In the genomic region with DNA sequence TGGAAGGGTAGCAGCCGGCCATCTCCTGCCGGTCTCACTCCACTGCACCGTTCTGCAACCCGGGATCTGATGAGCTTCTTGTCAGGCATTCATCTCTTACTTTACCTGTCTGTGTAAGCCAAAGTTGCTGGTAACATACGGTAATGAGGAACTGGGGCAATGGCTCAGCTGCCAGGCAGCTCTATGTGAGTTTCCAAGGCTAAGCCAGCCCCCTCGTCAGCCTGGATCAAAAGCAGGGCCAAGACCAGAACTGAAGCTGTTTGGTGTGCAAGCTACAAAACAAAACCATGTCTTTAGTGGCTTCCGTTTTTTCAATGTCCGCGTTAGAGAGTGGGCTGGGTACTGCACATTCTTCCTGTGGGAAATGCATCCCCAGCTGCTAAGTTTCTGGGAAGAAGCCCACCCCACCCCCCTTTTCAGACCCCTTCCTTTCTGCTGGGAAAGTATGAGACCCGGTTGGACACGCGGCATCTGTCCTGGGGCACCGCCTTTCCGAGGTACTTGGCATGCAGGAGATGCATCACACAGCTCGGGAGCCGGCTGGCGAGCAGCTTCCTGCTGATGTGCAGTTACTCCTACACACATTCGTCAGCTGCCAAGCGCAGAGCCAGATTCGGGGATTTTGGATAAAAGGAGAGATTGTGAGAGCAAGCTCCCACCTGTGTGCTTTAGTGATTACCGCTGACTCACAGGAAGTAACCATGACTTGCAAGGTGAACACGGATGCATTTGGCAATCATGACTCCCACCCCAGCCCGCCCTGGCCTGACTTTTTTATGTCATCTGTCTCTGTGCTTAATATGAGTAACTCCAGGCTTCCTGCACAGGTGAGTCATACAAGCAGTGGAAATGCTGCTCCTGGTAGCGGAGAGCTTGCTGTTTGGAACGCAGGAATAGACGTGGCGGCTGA, we compare ENCODE assay signal across 12 mouse cellular contexts. TPM values are rescaled to one million over a fixed set of nuclear protein-coding genes. Genes with fewer than 3 reads are reported as not detected.
A peak's percentile ranks its signal among the peaks of the same experiment; 100 is the strongest.
DNase-seq lines count a peak whose midpoint lies in the region; ATAC-seq and TF ChIP-seq lines count a peak whose summit lies in the region.
"Had no signal": no experiment of that assay in that cellular context is flagged by ENCODE, and none has a peak within 500 bp of the region (broad histone marks: within the 10 kb centered on the region; RNA-seq: fewer than 3 reads in every experiment).

No protein-coding gene starts in this region.

- no peak overlapping the region for H3K4me2 ChIP-seq in midbrain, postnatal 0 days (ENCODE audit: low read depth, low read length, poor library complexity, severe bottlenecking)
- H3K4me2 ChIP-seq in midbrain, embryonic 15.5 days = no peak overlapping the region
- no peak overlapping the region for H3K4me2 ChIP-seq in midbrain, embryonic 11.5 days
- no peak overlapping the region for H3K4me2 ChIP-seq in kidney, embryonic 16.5 days (replicated peaks; ENCODE audit: low read depth, low read length)
- H3K4me2 ChIP-seq: limb, embryonic 13.5 days had no signal

- DNase-seq in midbrain, postnatal 0 days (ENCODE audit: low spot score) = peak; percentile 51
- peak; percentile 28 for DNase-seq in fat pad, adult 2 months (ENCODE audit: extremely low read depth, low read depth, low spot score)
- DNase-seq in layer of hippocampus, postnatal 14 days (ENCODE audit: low spot score in 2 of 2) = peak; percentile 62 to 70
- DNase-seq in right cerebral cortex, postnatal 4 days = peak; percentile 41
- DNase-seq in lung, postnatal 10 days = no peak
- no peak for DNase-seq in midbrain, embryonic 11.5 days (ENCODE audit: low spot score, missing footprints)
- DNase-seq: lung, postnatal 36 days; thymus, adult 2 months had no signal

- peaks cover 7% of the 10 kb centered on the region for H3K4me1 ChIP-seq in midbrain, postnatal 0 days (ENCODE audit: insufficient read depth, low read length)
- peaks cover 28% of the 10 kb centered on the region for H3K4me1 ChIP-seq in midbrain, embryonic 15.5 days
- peaks cover 24% of the 10 kb centered on the region for H3K4me1 ChIP-seq in midbrain, embryonic 11.5 days (ENCODE audit: control insufficient read depth, insufficient read depth, low read length)
- peaks cover 28% of the 10 kb centered on the region for H3K4me1 ChIP-seq in kidney, embryonic 16.5 days (ENCODE audit: insufficient read depth, low read length)

- peaks cover 27% of the 10 kb centered on the region for H3K36me3 ChIP-seq in midbrain, postnatal 0 days (ENCODE audit: insufficient read depth, low read length)
- H3K36me3 ChIP-seq in midbrain, embryonic 15.5 days (replicated peaks) = peaks cover 30% of the 10 kb centered on the region
- H3K36me3 ChIP-seq in midbrain, embryonic 11.5 days (ENCODE audit: control insufficient read depth, insufficient read depth, low read length) = peaks cover 15% of the 10 kb centered on the region
- peaks cover 44% of the 10 kb centered on the region for H3K36me3 ChIP-seq in kidney, embryonic 16.5 days (ENCODE audit: insufficient read depth, low read length)

- no peak overlapping the region for H3K27ac ChIP-seq in midbrain, postnatal 0 days (ENCODE audit: low read depth, low read length)
- H3K27ac ChIP-seq in midbrain, embryonic 15.5 days = no peak overlapping the region
- H3K27ac ChIP-seq in midbrain, embryonic 11.5 days (ENCODE audit: low read depth, low read length) = no peak overlapping the region
- H3K27ac ChIP-seq in kidney, embryonic 16.5 days (ENCODE audit: low read length) = no peak overlapping the region
- H3K27ac ChIP-seq: limb, embryonic 13.5 days had no signal

- H3K9ac ChIP-seq in midbrain, postnatal 0 days (replicated peaks; ENCODE audit: low read length, poor library complexity, severe bottlenecking) = no peak overlapping the region
- H3K9ac ChIP-seq in midbrain, embryonic 15.5 days = no peak overlapping the region
- H3K9ac ChIP-seq in midbrain, embryonic 11.5 days (ENCODE audit: low read length) = no peak overlapping the region
- no peak overlapping the region for H3K9ac ChIP-seq in kidney, embryonic 16.5 days (replicated peaks; ENCODE audit: low read length)
- H3K9ac ChIP-seq: limb, embryonic 13.5 days had no signal

- no peaks in the 10 kb centered on the region for H3K9me3 ChIP-seq in midbrain, postnatal 0 days (ENCODE audit: low read length)
- no peaks in the 10 kb centered on the region for H3K9me3 ChIP-seq in midbrain, embryonic 15.5 days
- no peaks in the 10 kb centered on the region for H3K9me3 ChIP-seq in midbrain, embryonic 11.5 days (ENCODE audit: control insufficient read depth, low read length)
- H3K9me3 ChIP-seq in kidney, embryonic 16.5 days (ENCODE audit: low read length) = no peaks in the 10 kb centered on the region
- H3K9me3 ChIP-seq: limb, embryonic 13.5 days had no signal

- no peak overlapping the region for H3K4me3 ChIP-seq in midbrain, postnatal 0 days (ENCODE audit: low read depth, low read length)
- no peak overlapping the region for H3K4me3 ChIP-seq in midbrain, embryonic 15.5 days
- no peak overlapping the region for H3K4me3 ChIP-seq in midbrain, embryonic 11.5 days (ENCODE audit: low read depth, low read length)
- H3K4me3 ChIP-seq in kidney, embryonic 16.5 days (ENCODE audit: low read length) = no peak overlapping the region
- H3K4me3 ChIP-seq: erythroblast, embryonic 14.5 days; limb, embryonic 13.5 days had no signal

- no peak for TF ChIP-seq CTCF in midbrain, postnatal 0 days (IDR thresholded peaks at IDR 0.05)

- 57% methylated on average over 27 of the region's 27 CpGs for WGBS in midbrain, postnatal 0 days
- WGBS in midbrain, embryonic 15.5 days = 63% methylated on average over 27 of the region's 27 CpGs
- WGBS in midbrain, embryonic 11.5 days = 82% methylated on average over 27 of the region's 27 CpGs
- 68% methylated on average over 27 of the region's 27 CpGs for WGBS in kidney, embryonic 16.5 days

- no peaks in the 10 kb centered on the region for H3K27me3 ChIP-seq in midbrain, postnatal 0 days (ENCODE audit: insufficient read depth, low read length)
- H3K27me3 ChIP-seq in midbrain, embryonic 15.5 days (replicated peaks) = no peaks in the 10 kb centered on the region
- peaks cover 30% of the 10 kb centered on the region for H3K27me3 ChIP-seq in midbrain, embryonic 11.5 days (ENCODE audit: control insufficient read depth, insufficient read depth, low read length)
- peaks cover 21% of the 10 kb centered on the region for H3K27me3 ChIP-seq in kidney, embryonic 16.5 days (ENCODE audit: insufficient read depth, low read length)

- ATAC-seq in midbrain, postnatal 0 days (ENCODE audit: low FRiP score) = no peak
- no peak for ATAC-seq in midbrain, embryonic 15.5 days (replicated peaks)
- ATAC-seq in midbrain, embryonic 11.5 days (ENCODE audit: low FRiP score) = no peak
- ATAC-seq in kidney, embryonic 16.5 days (ENCODE audit: low FRiP score, low TSS enrichment) = no peak

RNA-seq across cellular contexts. Expression of a gene that starts 3.2 kb away (rescaled TPM):
- 23.8 and 29.8 TPM in 2 replicates for total RNA-seq in midbrain, postnatal 0 days (2014; rRNA removed)
- 18.4 and 19.2 TPM in 2 replicates for polyA plus RNA-seq in midbrain, postnatal 0 days (2015; fragmentation: Nextera tagmentation; extraction: Ambion mirVana)
- 17.0 and 17.4 TPM in 2 replicates for polyA plus RNA-seq in midbrain, embryonic 15.5 days (2015; fragmentation: Nextera tagmentation; extraction: Ambion mirVana)
- 10 to 100 TPM; 27.6 to 31.0 TPM for total RNA-seq in layer of hippocampus, postnatal 14 days (2021)
- polyA plus RNA-seq in midbrain, embryonic 11.5 days (2014; fragmentation: Nextera tagmentation; extraction: Ambion mirVana) = 0.94 TPM in 2 replicates
- polyA plus RNA-seq in kidney, embryonic 16.5 days (2015; fragmentation: Nextera tagmentation; extraction: Ambion mirVana) = 0.67 and 0.76 TPM in 2 replicates

RNA-seq across cellular contexts. Expression of a gene that starts 3.2 kb away (rescaled TPM):
- 3.3 and 5.0 TPM in 2 replicates for total RNA-seq in midbrain, postnatal 0 days (2014; rRNA removed)
- polyA plus RNA-seq in midbrain, postnatal 0 days (2015; fragmentation: Nextera tagmentation; extraction: Ambion mirVana) = 6.0 and 6.3 TPM in 2 replicates
- polyA plus RNA-seq in midbrain, embryonic 15.5 days (2015; fragmentation: Nextera tagmentation; extraction: Ambion mirVana) = 2.8 and 3.8 TPM in 2 replicates
- total RNA-seq in layer of hippocampus, postnatal 14 days (2021) = 10 to 100 TPM; 14.6 to 15.0 TPM
- polyA plus RNA-seq in midbrain, embryonic 11.5 days (2014; fragmentation: Nextera tagmentation; extraction: Ambion mirVana) = 0.44 and 0.48 TPM in 2 replicates
- 2.2 and 2.6 TPM in 2 replicates for polyA plus RNA-seq in kidney, embryonic 16.5 days (2015; fragmentation: Nextera tagmentation; extraction: Ambion mirVana)

RNA-seq across cellular contexts. Expression of a gene that starts 30.9 kb away (rescaled TPM):
- 165 and 177 TPM in 2 replicates for total RNA-seq in midbrain, postnatal 0 days (2014; rRNA removed)
- 175 and 200 TPM in 2 replicates for polyA plus RNA-seq in midbrain, postnatal 0 days (2015; fragmentation: Nextera tagmentation; extraction: Ambion mirVana)
- 205 and 219 TPM in 2 replicates for polyA plus RNA-seq in midbrain, embryonic 15.5 days (2015; fragmentation: Nextera tagmentation; extraction: Ambion mirVana)
- total RNA-seq in layer of hippocampus, postnatal 14 days (2021) = 100 to 1,000 TPM; 144 to 149 TPM
- 182 and 198 TPM in 2 replicates for polyA plus RNA-seq in midbrain, embryonic 11.5 days (2014; fragmentation: Nextera tagmentation; extraction: Ambion mirVana)
- polyA plus RNA-seq in kidney, embryonic 16.5 days (2015; fragmentation: Nextera tagmentation; extraction: Ambion mirVana) = 155 and 160 TPM in 2 replicates

RNA-seq across cellular contexts. Expression of a gene that starts 57.5 kb away (rescaled TPM):
- total RNA-seq in midbrain, postnatal 0 days (2014; rRNA removed) = 203 and 215 TPM in 2 replicates
- 207 and 220 TPM in 2 replicates for polyA plus RNA-seq in midbrain, postnatal 0 days (2015; fragmentation: Nextera tagmentation; extraction: Ambion mirVana)
- polyA plus RNA-seq in midbrain, embryonic 15.5 days (2015; fragmentation: Nextera tagmentation; extraction: Ambion mirVana) = 203 and 212 TPM in 2 replicates
- 100 to 1,000 TPM in 1 of 2 experiments, 10 to 100 TPM in 1; 96.5 to 102 TPM for total RNA-seq in layer of hippocampus, postnatal 14 days (2021)
- polyA plus RNA-seq in midbrain, embryonic 11.5 days (2014; fragmentation: Nextera tagmentation; extraction: Ambion mirVana) = 209 and 219 TPM in 2 replicates
- polyA plus RNA-seq in kidney, embryonic 16.5 days (2015; fragmentation: Nextera tagmentation; extraction: Ambion mirVana) = 407 and 438 TPM in 2 replicates

Comparison
In these comparisons a context has a peak if more than half of its experiments do, and no peak if none do; other contexts are left out.
1. DNase-seq: peak in midbrain, postnatal 0 days (single experiment), fat pad, adult 2 months (single experiment), layer of hippocampus, postnatal 14 days (2 of 2) and right cerebral cortex, postnatal 4 days (single experiment); none in lung, postnatal 10 days (single experiment) and midbrain, embryonic 11.5 days (single experiment).